Mouse (Mus musculus) right cerebral cortex, postnatal 14 days (tissue): ENCODE measurements at regions not wholly inside any gene's neighbourhood (a gene's known extent, or its start where the extent isn't known, plus 50 kb on each side); places are given as distances from the start of the nearest gene placed in this dataset.

Experiments used
- DNase-seq: peaks from one replicate; pipeline ENCODE4 v3.0.0; 2022

DNA sequence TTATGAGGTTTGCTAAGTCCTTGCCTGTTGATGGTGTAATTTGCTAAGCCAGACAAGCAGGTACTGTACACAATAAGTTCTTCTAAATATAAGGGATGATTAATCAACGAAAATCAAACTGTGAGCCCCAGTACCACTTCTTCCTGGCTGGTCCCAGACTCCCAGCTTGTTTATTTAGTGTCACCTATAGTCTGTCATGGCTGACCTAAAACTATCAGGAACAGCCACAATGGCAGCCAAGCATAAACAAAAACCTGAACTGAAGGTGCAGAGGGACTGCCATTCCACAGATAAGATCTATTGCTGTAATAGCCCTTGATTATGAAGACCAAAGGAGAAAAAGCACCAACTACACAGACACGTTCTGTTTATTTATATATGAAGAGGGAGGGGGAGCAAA is 180.9 kb upstream of the Dph6 start:
- no peak for DNase-seq

GRCm38 (mm10) chr2:114843696-114844388 is 189.1 kb upstream of the Dph6 start:
- no peak for DNase-seq

DNA sequence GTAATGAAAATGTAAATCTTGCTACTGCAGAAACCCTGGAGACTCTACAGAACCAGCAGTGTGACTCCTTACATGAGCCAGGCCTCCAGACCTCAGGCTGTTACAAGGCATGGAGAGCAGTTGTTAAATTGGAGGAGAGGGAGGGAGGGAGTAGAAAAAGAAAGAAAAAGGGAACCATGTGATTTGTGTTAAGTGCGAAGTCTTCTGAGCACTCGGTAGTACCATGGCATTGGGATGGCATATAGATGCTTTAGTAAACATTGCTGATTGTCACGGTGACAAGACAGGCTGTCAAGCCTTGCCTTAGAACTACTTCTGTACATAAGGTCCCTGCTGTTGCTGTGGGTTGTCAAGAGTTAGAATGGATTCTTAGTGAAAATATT is 189.6 kb upstream of the Dph6 start:
- DNase-seq = no peak

DNA sequence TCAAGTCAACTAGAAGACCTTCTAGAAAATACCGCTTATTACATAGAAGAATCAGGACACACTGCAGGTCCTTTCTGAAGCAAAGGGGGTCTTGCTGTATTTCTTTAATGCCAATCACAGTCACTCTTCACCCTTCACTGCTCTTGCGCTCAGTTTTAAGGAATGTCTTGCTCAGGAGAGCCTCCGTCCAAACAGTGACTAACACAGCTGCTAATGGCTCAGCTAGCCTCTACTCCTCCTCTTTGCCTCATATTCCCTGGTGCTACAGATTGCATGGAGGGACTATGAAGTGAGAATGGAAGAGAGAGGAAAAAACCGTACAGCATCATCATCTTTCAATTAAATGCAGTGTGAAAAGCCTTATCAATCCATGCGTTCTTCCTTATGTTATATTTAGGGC is 193.7 kb upstream of the Dph6 start:
- DNase-seq = no peak

DNA sequence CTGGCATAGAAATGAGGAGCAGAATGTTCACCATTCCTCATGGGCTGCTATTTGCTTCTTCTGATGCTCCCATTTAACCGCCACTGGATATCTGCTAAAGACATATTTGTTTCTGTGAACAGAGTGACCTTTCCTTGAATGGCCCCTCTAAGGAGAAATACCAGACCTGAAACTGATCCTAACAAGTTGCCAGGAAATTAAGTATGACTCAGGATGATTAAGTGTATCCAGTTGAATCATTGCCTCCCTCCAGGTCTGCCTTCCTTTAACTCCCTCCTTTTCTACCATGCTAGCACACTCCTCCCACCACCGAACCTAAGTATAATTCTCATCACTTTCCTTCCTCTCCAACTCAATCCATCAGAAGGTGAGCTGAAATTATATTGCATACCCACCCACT is 194.2 kb upstream of the Dph6 start:
- no peak for DNase-seq

- DNase-seq = peak; percentile 81
Measured at GRCm38 (mm10) chr2:114853715-114854530, 199.2 kb upstream of the Dph6 start.

DNA sequence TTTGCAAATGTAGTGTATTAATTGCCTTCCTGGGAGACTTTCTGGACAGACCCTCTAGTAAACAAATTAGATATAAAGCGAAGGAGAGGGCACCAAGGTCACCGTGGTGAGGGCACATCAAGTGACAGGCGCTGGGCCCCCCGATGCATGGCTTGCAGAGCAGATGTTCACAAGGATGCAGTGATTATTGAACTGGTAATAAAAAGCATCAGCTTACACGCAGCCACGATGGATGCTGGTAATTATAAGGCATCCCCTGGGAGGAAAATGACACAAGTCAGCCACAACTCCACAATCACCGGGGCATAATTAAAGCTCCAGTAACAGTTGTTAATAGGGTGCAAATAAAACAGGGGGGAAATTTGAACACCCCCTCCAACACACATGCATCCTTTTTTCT is 217.5 kb upstream of the Dph6 start:
- no peak for DNase-seq

GRCm38 (mm10) chr2:114873090-114873489 is 218.3 kb upstream of the Dph6 start:
- DNase-seq = no peak

GRCm38 (mm10) chr2:114879084-114879483 is 224.3 kb upstream of the Dph6 start:
- no peak for DNase-seq

DNA sequence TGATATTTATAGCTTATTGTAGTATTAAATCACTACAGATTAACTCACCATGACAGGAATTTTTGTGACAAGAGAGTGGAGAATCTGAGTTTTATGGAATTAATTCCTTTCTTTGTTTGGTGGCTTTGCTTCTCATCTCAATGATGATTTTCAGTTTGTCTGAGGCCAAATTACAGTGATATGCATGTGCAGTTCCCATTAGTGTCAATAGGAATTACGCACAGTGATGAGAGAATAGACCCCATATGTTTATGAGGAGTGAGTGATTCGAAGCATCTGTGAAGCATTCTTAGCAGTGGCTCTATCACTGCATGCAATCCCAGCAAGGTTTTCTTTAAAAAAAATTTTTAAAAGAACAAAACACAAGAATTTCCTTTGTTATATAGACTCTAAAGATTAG is 225.0 kb upstream of the Dph6 start:
- no peak for DNase-seq

GRCm38 (mm10) chr2:114885734-114886260 is 231.0 kb upstream of the Dph6 start:
- DNase-seq = no peak

DNA sequence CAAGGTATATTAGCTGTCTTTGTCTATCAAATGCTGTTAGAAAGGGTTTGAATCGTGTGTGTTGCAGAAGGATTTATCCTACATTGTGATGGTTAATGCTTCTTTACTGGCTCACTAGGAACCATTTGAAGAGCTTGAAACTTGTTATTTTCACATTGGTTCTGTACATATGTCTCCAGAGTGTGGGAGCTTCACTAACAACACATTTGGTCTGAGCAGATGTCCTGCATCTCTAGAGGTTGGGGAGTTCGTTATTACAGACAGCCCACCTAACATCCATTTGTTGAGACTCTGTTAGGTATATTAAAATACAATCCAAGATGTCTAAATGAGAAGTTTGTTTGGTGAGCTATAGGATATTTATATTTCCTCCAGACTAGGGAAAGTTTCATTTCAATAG is 244.0 kb upstream of the Dph6 start:
- DNase-seq = no peak

DNA sequence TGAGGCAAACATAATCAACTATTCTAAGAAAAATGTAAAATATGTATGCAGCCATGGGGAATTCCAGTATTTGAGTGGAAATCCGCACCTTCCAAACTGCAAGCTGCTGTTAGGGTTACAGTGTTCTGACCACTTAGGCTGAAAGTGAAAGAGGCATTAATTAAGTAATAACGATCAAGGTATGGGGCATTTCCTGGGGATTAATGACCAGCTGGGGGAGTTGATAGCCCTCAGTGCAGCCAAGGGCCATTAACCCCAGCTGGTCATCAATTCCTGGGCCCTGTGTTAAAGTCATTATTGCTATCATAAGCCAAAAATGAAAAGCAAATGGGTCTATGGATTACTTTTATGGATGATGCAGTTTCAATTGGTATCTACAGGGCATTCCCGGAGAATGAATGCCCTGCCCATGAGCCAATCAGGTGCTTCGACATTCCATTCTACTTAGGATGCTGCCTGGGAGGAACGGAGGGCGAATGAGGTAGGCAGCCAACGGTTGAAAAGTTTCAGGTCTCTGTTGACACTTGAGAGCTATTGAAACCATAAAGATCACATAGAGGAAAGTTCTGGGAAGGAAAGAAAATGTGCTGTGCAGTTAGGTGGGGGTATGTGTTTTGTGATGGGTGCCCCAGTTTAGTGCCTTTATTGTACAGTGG is 257.2 kb upstream of the Dph6 start:
- no peak for DNase-seq

DNA sequence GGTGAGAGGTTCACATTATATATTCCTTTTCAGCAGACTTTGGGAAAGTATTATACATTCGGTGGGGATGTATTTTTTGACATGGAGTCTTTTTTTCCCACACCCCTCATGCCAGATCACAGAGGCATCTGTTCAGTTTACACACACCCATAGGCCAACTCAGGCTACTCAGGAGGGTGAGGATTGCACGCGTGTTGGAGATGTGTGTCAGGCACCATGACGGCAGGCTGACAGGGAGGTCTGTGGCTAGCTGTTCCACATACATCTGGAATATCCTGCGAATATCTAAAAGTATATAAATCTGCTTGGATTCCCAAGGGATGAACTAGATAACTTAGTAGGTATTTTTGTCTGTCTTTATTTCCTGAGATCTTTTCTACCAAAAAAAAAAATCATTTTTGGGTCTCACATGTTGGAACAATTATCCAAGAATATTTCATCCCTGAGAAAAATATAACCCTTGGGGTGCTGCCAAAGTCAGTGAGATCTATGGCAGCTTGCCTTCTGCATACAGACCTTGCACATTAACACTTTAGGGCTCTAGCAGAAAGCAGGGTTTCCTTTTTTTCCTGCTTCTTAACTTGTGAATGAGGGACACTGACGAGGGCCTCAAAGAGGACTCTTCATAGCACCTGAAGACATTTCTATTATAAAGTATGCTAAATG is 260.4 kb upstream of the Dph6 start:
- no peak for DNase-seq

DNA sequence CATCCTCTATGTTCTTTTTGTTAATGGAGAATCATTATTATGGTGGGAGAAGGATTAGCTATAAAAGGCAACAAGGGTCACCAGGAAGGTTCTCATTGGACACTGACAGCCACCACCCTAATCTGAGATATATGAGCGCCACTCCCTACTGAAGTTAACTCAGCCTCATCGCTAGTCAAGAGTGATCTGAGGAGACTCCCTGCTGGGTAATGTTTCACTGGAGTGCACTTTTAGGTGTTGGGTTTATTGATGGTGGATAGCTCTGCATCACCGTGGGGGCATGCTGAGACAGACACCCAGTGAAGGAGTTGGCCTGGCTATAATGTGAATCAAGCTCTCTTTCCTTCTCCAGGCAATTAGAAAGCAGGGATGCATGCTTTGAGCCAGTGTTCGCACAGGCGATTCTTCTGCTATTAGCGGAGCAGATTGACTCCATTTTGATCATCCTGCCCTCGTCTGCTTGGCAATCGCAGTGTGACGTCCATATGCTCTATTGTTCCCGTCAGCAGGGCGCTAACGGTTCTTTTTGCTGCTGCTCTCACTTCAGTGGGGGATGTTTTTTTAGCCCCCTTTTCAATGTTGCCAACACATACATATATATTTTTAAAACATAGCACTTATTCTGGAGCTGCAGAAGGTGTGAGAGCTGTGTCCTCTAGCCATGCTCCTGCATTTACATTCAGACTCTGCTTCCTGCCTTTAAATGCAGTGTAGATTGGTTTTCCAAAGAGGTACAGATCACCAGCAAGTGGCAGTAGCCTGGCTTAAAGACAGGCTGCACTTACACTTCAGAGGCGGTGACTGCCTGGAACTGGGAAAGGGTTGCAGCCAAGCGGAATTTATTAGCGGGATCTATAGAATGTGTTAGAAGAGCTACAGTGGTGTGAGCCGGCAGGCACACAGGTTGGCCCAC is 263.9 kb upstream of the Dph6 start:
- no peak for DNase-seq

DNA sequence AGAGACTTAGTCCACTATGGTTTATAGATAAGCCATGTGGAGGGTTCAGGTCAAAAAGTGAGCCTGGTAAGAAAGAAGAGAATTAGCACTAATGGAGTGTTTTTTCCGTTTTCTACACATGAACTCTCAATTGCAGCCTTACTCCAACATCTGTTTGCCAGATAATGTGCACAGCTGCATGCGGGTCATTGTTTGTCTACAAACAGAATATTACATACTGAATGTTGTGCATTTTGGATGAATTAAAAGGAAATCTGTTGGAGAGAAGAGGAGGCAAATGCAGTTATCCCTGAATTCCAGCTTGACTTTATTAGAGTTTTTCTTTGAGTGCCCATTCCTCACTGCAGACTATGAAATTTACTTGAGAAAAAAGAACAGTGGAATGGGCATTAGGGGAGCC is 269.1 kb upstream of the Dph6 start:
- no peak for DNase-seq

DNA sequence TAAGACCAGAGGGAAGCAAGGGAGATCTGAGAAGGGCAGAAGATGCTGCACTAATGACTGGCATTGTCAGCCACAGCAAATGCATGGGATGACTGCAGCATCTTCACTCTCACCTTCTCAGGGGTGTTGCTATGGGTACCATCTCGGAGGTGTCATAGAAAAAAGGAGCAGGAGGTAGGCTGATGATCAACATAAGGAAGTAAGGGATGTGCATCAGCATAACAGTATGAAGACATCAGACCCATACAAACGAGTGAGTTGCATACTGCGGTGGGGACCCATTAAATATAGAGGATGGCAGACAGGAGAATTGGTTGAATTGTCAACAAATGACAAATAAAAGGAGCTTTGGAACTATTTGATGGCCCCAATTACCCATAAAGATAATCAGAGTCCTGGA is 280.7 kb upstream of the Dph6 start:
- DNase-seq = no peak

- no peak for DNase-seq
Measured at GRCm38 (mm10) chr2:114938416-114939147, 283.8 kb upstream of the Dph6 start.

DNA sequence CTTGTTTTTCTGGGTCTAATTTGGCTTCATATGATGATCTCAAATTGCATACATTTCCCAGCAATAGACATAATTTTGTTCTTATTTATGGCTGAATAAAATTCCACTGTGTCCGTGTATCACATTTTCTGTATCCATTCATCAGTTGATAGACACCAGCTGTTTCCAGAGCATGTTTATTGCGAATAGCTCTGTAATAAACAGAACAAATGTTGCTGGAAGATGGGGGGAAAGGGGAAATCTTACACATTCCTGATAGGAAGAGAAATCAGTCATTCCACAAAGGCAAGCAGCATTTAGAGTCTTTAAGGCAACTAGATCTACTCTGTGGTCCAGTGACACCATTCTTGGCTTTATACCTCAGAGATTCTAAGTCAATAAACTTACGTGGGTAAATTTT is 311.3 kb upstream of the Dph6 start:
- no peak for DNase-seq

GRCm38 (mm10) chr2:114968651-114969050 is 313.9 kb upstream of the Dph6 start:
- DNase-seq = no peak

DNA sequence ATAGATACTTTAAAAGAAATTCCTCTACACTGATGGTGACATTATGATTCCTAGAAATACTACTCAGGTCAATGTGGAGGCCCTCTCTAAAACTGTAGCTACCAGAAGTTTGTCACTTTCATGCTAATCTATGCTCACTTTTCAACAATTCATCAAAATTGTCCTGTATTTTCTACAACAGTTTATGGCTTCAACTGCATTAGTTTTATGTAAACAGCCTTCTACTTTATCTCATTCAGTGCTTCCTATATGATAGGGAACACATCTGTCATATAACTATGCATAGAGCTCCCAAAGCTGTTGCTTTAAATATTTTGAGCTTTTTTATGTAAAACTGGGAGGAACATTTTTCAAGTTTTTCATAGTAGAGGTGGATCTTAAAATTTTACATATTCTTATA is 338.7 kb upstream of the Dph6 start:
- no peak for DNase-seq

GRCm38 (mm10) chr2:114993882-114994281 is 339.1 kb upstream of the Dph6 start:
- DNase-seq = no peak
